Mouse (Mus musculus): ENCODE measurements at regions not wholly inside any gene's neighbourhood (a gene's known extent, or its start where the extent isn't known, plus 50 kb on each side); places are given as distances from the start of the nearest gene placed in this dataset.

GRCm38 (mm10) chr10:23526796-23527195 is 176.2 kb upstream of the Eya4 start:
- no peak for TF ChIP-seq POLR2A (IDR thresholded peaks at IDR 0.05; ENCODE audit: borderline replicate concordance, extremely low read depth, insufficient read depth, insufficient read length)
- H3K27me3 ChIP-seq (ENCODE audit: control insufficient read depth, insufficient read depth, low read length): no peaks in the 10 kb centered on the region
- no peak for DNase-seq (ENCODE audit: low spot score)
- no peak overlapping the region for H3K9ac ChIP-seq (ENCODE audit: low read depth, low read length, severe bottlenecking)
- no peak overlapping the region for H3K4me3 ChIP-seq (replicated peaks; ENCODE audit: low read length)
- H3K4me1 ChIP-seq (ENCODE audit: control insufficient read depth, insufficient read depth, low read length): peaks cover 4% of the 10 kb centered on the region; the same call in 1 of the 2 replicates
- no peak for ATAC-seq (ENCODE audit: low FRiP score, low read depth)
- no peak overlapping the region for H3K4me2 ChIP-seq (replicated peaks; ENCODE audit: low read depth, low read length, severe bottlenecking)
- no peaks in the 10 kb centered on the region for H3K36me3 ChIP-seq (ENCODE audit: control insufficient read depth, insufficient read depth, low read length)
- no peak overlapping the region for H3K27ac ChIP-seq (replicated peaks; ENCODE audit: low read depth, low read length)
- no peaks in the 10 kb centered on the region for H3K9me3 ChIP-seq (ENCODE audit: control insufficient read depth, low read length)

DNA sequence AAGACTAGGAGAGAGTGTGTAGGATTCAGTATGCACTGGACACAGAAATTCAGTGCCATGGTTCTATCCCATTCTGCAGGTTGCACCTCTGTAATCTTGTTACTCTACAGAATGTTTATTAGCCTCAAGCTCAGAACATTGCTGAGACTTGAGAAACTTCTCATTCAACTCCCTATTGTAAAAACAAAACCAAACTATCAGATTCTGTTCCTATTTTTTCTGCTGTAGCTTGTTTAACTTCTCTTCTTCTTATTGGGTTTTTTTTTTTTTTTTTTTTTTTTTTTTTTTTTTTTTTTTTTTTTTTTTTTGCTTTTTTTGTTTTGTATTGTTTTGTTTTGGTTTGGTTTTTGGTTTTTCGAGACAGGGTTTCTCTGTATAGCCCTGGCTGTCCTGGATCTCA is 172.1 kb upstream of the Eya4 start:
- TF ChIP-seq POLR2A (IDR thresholded peaks at IDR 0.05; ENCODE audit: borderline replicate concordance, extremely low read depth, insufficient read depth, insufficient read length): no peak
- 68% methylated on average over 1 of the region's 1 CpGs for WGBS

DNA sequence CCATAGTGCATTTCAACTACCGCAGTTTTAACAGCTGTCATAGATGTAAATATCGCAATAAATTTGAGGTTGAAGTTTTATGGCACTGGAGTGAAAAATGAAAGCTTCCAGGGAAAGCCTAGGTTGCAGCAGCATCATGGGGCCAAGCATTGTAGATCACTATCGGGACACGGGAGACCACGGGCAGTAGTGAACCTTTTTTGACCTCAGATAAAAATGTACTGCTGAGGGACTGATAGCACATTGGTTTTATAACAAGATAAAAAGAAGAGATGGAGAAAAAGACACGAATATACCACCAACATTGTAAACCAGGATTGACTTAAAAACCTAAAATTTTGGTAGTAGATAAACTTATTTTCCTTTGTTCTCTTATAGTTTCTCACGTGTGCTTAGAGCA is 143.1 kb upstream of the Eya4 start:
- no peak for DNase-seq (ENCODE audit: low spot score)
- Histone ChIP-seq H3K27me3 (ENCODE audit: control insufficient read depth, insufficient read depth, low read length) (no peaks in the 10 kb centered on the region), H3K36me3 (ENCODE audit: control insufficient read depth, insufficient read depth, low read length) (no peaks in the 10 kb centered on the region), H3K4me1 (ENCODE audit: control insufficient read depth, insufficient read depth, low read length) (peaks cover 7% of the 10 kb centered on the region; the same call in 1 of the 2 replicates), H3K4me2 (replicated peaks; ENCODE audit: low read depth, low read length, severe bottlenecking) (no peak overlapping the region), H3K4me3 (replicated peaks; ENCODE audit: low read length) (no peak overlapping the region), H3K9me3 (ENCODE audit: control insufficient read depth, low read length) (no peaks in the 10 kb centered on the region), H3K27ac (replicated peaks; ENCODE audit: low read depth, low read length) (no peak overlapping the region), H3K9ac (ENCODE audit: low read depth, low read length, severe bottlenecking) (no peak overlapping the region)
- no peak for TF ChIP-seq POLR2A (IDR thresholded peaks at IDR 0.05; ENCODE audit: borderline replicate concordance, extremely low read depth, insufficient read depth, insufficient read length)
- ATAC-seq (ENCODE audit: low FRiP score, low read depth): no peak
- 61% methylated on average over 7 of the region's 7 CpGs for WGBS

More for the DNA sequence above, 172.1 kb upstream of the Eya4 start:
- Histone ChIP-seq H3K27me3 (ENCODE audit: control insufficient read depth, insufficient read depth, low read length) (no peaks in the 10 kb centered on the region), H3K4me3 (replicated peaks; ENCODE audit: low read length) (no peak overlapping the region), H3K36me3 (ENCODE audit: control insufficient read depth, insufficient read depth, low read length) (no peaks in the 10 kb centered on the region), H3K4me2 (replicated peaks; ENCODE audit: low read depth, low read length, severe bottlenecking) (no peak overlapping the region), H3K4me1 (ENCODE audit: control insufficient read depth, insufficient read depth, low read length) (no peaks in the 10 kb centered on the region), H3K9ac (ENCODE audit: low read depth, low read length, severe bottlenecking) (no peak overlapping the region), H3K27ac (replicated peaks; ENCODE audit: low read depth, low read length) (no peak overlapping the region), H3K9me3 (ENCODE audit: control insufficient read depth, low read length) (no peaks in the 10 kb centered on the region)
- ATAC-seq (ENCODE audit: low FRiP score, low read depth) (no peak), DNase-seq (ENCODE audit: low spot score) (no peak)

DNA sequence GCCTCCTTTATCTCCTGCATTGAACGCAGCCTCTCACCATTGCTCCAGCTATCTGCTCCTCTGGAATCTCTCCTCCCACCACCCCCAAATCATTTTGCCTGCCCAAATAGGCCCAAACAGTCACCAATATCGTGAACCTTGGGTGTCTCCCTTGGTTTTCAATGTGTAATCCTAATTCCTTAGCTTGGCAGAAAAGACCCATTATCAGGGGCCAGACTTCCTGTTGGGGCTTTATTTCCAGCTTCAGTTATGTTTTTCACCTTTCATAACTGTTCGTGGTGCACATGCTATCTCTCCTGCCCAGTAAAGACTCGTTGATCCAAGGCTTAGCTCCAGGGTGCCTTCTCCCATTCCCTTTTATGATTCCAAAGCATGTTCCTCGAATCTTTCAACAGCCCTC is 142.4 kb upstream of the Eya4 start:
- H3K4me1 ChIP-seq (ENCODE audit: control insufficient read depth, insufficient read depth, low read length): peaks cover 7% of the 10 kb centered on the region; the same call in 1 of the 2 replicates
- no peaks in the 10 kb centered on the region for H3K27me3 ChIP-seq (ENCODE audit: control insufficient read depth, insufficient read depth, low read length)
- no peak overlapping the region for H3K9ac ChIP-seq (ENCODE audit: low read depth, low read length, severe bottlenecking)
- DNase-seq (ENCODE audit: low spot score) (no peak), ATAC-seq (ENCODE audit: low FRiP score, low read depth) (no peak)
- no peaks in the 10 kb centered on the region for H3K9me3 ChIP-seq (ENCODE audit: control insufficient read depth, low read length)
- no peak for TF ChIP-seq POLR2A (IDR thresholded peaks at IDR 0.05; ENCODE audit: borderline replicate concordance, extremely low read depth, insufficient read depth, insufficient read length)
- H3K27ac ChIP-seq (replicated peaks; ENCODE audit: low read depth, low read length): no peak overlapping the region
- H3K36me3 ChIP-seq (ENCODE audit: control insufficient read depth, insufficient read depth, low read length): no peaks in the 10 kb centered on the region
- 65% methylated on average over 5 of the region's 5 CpGs for WGBS
- H3K4me3 ChIP-seq (replicated peaks; ENCODE audit: low read length): no peak overlapping the region
- no peak overlapping the region for H3K4me2 ChIP-seq (replicated peaks; ENCODE audit: low read depth, low read length, severe bottlenecking)

DNA sequence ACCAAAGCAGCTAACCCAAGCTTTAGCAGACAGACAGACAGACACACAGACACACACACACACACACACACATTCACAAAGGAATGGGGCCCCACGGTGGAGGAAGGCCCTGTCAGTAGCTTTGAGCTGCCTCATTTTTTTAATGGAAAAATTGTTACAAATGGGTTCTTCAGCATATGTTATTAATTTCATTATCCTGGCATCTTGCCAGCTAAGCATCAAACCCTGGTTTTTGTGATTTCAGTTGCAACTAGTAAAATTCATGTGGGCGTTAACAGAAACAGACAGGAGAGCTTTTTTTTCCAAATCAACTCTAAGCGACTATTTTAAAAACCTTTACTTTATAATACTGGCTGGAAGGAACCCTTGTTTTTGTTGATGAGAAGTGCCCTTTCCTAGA is 138.4 kb upstream of the Eya4 start:
- Histone ChIP-seq H3K9me3 (ENCODE audit: control insufficient read depth, low read length) (no peaks in the 10 kb centered on the region), H3K9ac (ENCODE audit: low read depth, low read length, severe bottlenecking) (no peak overlapping the region), H3K36me3 (ENCODE audit: control insufficient read depth, insufficient read depth, low read length) (no peaks in the 10 kb centered on the region), H3K4me1 (ENCODE audit: control insufficient read depth, insufficient read depth, low read length) (peaks cover 7% of the 10 kb centered on the region; the same call in 1 of the 2 replicates), H3K27ac (replicated peaks; ENCODE audit: low read depth, low read length) (no peak overlapping the region), H3K4me3 (replicated peaks; ENCODE audit: low read length) (no peak overlapping the region), H3K4me2 (replicated peaks; ENCODE audit: low read depth, low read length, severe bottlenecking) (no peak overlapping the region), H3K27me3 (ENCODE audit: control insufficient read depth, insufficient read depth, low read length) (no peaks in the 10 kb centered on the region)
- ATAC-seq (ENCODE audit: low FRiP score, low read depth) (no peak), DNase-seq (ENCODE audit: low spot score) (peak; percentile 69)
- WGBS: 24% methylated on average over 3 of the region's 3 CpGs
- no peak for TF ChIP-seq POLR2A (IDR thresholded peaks at IDR 0.05; ENCODE audit: borderline replicate concordance, extremely low read depth, insufficient read depth, insufficient read length)

DNA sequence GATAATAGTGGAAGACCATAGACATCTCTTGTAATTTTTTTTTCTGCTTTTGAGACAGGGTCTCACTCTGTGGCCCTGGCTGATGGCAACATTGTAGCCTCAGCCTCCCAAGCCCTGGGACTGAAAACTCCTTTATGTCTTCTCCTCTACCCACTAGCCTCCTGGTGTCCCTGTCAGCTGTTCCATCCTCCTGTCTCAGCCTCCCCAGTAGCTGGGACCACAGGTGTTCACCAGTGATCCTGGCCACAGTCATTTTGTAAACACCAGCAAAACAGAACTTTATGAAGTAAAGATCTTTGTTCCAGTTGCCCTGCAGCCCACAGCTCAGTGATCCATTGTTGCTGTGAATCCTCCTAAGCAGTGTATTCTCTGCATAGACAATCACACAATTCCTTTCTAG is 129.9 kb upstream of the Eya4 start:
- no peak for DNase-seq (ENCODE audit: low spot score)
- no peak for ATAC-seq (ENCODE audit: low FRiP score, low read depth)
- no peaks in the 10 kb centered on the region for H3K27me3 ChIP-seq (ENCODE audit: control insufficient read depth, insufficient read depth, low read length)

More for the DNA sequence above, 129.9 kb upstream of the Eya4 start:
- no peaks in the 10 kb centered on the region for H3K4me1 ChIP-seq (ENCODE audit: control insufficient read depth, insufficient read depth, low read length)
- no peak overlapping the region for H3K27ac ChIP-seq (replicated peaks; ENCODE audit: low read depth, low read length)
- H3K4me2 ChIP-seq (replicated peaks; ENCODE audit: low read depth, low read length, severe bottlenecking): no peak overlapping the region
- H3K4me3 ChIP-seq (replicated peaks; ENCODE audit: low read length): no peak overlapping the region
- TF ChIP-seq POLR2A (IDR thresholded peaks at IDR 0.05; ENCODE audit: borderline replicate concordance, extremely low read depth, insufficient read depth, insufficient read length): no peak
- no peak overlapping the region for H3K9ac ChIP-seq (ENCODE audit: low read depth, low read length, severe bottlenecking)
- H3K36me3 ChIP-seq (ENCODE audit: control insufficient read depth, insufficient read depth, low read length): no peaks in the 10 kb centered on the region
- H3K9me3 ChIP-seq (ENCODE audit: control insufficient read depth, low read length): no peaks in the 10 kb centered on the region
